Mouse (Mus musculus) liver, postnatal 0 days (tissue): ENCODE data around the gene Atoh1.

ENCODE experiments used
- CTCF ChIP-seq: sonication (generic); IDR thresholded peaks from 2 replicates; pipeline ENCODE4 v1.5.1; 2016; ENCODE audit warnings: antibody characterized with exemption, low read depth
- EP300 ChIP-seq: IDR thresholded peaks from 2 replicates; pipeline ENCODE4 v1.6.1; 2016; ENCODE audit warnings: antibody characterized with exemption, low read depth, mild to moderate bottlenecking

GRCm38 (mm10) chr6:64731621-64732320 lies 2.8 kb downstream of the Atoh1 start:
- TF ChIP-seq CTCF (no peak), EP300 (no peak)
